Mouse (Mus musculus): ENCODE data around the gene Ush2a. TPM values are rescaled to one million over a fixed set of nuclear protein-coding genes. Genes with fewer than 3 reads are reported as not detected.
A peak's percentile ranks its signal among the peaks of the same experiment; 100 is the strongest.

Ush2a gene
- polyA plus RNA-seq, 2 experiments: 0.01 to 0.11 TPM

DNA sequence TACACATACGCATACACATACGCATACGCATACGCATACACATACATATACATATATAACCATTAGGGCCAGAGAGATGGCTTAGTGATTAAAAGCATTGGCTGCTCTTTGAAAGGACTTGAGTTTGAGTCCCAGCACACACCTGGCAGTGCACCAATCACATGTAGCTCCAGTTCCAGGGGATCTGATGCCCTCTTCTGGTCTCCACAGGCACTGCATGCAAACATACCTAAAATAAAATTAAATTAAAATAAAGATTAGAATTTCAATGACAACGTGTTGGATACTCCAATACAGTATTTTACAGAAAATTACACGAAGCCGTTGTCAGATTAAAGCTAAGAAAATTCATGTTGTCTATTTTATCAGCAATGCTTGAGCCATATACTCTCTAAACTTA lies 336.2 kb downstream of the Ush2a start:
- no peak for DNase-seq (ENCODE audit: low spot score)
- no peak for TF ChIP-seq POLR2A (IDR thresholded peaks at IDR 0.05; ENCODE audit: borderline replicate concordance, extremely low read depth, insufficient read depth, insufficient read length)
- no peak for ATAC-seq (ENCODE audit: low FRiP score, low read depth)
- H3K4me3 ChIP-seq (replicated peaks; ENCODE audit: low read length): no peak overlapping the region
- no peaks in the 10 kb centered on the region for H3K9me3 ChIP-seq (ENCODE audit: control insufficient read depth, low read length)
- H3K4me1 ChIP-seq (ENCODE audit: control insufficient read depth, insufficient read depth, low read length): no peaks in the 10 kb centered on the region
- no peak overlapping the region for H3K9ac ChIP-seq (ENCODE audit: low read depth, low read length, severe bottlenecking)
- H3K27me3 ChIP-seq (ENCODE audit: control insufficient read depth, insufficient read depth, low read length): no peaks in the 10 kb centered on the region
- no peak overlapping the region for H3K27ac ChIP-seq (replicated peaks; ENCODE audit: low read depth, low read length)
- no peak overlapping the region for H3K4me2 ChIP-seq (replicated peaks; ENCODE audit: low read depth, low read length, severe bottlenecking)
- 92% methylated on average over 7 of the region's 7 CpGs for WGBS
- H3K36me3 ChIP-seq (ENCODE audit: control insufficient read depth, insufficient read depth, low read length): no peaks in the 10 kb centered on the region

DNA sequence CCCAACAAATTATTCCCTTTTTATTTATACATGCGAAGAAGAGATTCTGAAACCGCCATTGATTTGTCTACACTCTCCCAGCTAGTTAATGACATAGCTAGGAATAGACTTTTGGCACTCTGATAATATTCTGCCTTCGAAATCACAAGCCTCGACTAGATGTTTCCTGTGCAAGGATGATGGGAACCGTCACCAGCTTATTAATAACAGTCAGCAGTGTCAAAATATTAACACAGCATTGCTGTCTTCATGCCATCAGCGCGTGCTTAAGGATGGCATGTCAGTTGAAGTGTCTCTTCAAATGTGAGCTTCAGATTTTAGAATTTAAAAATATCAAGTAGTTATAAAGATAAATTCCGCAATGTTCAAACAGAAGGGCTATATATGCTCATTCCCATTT lies 337.3 kb downstream of the Ush2a start:
- DNase-seq (ENCODE audit: low spot score) (no peak), ATAC-seq (ENCODE audit: low FRiP score, low read depth) (no peak)
- Histone ChIP-seq H3K4me3 (replicated peaks; ENCODE audit: low read length) (no peak overlapping the region), H3K27me3 (ENCODE audit: control insufficient read depth, insufficient read depth, low read length) (no peaks in the 10 kb centered on the region), H3K9ac (ENCODE audit: low read depth, low read length, severe bottlenecking) (no peak overlapping the region), H3K4me2 (replicated peaks; ENCODE audit: low read depth, low read length, severe bottlenecking) (no peak overlapping the region), H3K36me3 (ENCODE audit: control insufficient read depth, insufficient read depth, low read length) (no peaks in the 10 kb centered on the region), H3K4me1 (ENCODE audit: control insufficient read depth, insufficient read depth, low read length) (no peaks in the 10 kb centered on the region), H3K9me3 (ENCODE audit: control insufficient read depth, low read length) (no peaks in the 10 kb centered on the region), H3K27ac (replicated peaks; ENCODE audit: low read depth, low read length) (no peak overlapping the region)
- TF ChIP-seq POLR2A (IDR thresholded peaks at IDR 0.05; ENCODE audit: borderline replicate concordance, extremely low read depth, insufficient read depth, insufficient read length): no peak
- WGBS: 87% methylated on average over 8 of the region's 8 CpGs

DNA sequence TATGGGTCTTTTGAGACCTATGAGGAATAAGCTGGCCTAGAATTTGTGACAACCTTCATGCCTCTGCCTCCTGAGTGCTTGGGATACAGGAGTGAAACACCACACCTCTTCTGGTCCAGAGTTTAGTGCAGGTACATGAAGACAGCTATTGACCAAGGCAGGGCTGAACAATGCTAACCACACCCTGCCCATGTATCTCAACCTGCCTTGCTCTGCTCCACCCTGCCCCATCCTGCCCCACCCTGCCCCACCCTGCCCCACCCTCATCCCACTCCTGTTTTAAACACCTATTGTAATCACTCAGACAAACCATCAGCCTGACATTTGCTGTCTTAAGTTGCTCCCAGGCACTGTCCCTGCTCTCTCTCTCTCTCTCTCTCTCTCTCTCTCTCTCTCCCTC lies 344.6 kb downstream of the Ush2a start:
- Histone ChIP-seq H3K4me2 (replicated peaks; ENCODE audit: low read depth, low read length, severe bottlenecking) (no peak overlapping the region), H3K4me1 (ENCODE audit: control insufficient read depth, insufficient read depth, low read length) (no peaks in the 10 kb centered on the region), H3K36me3 (ENCODE audit: control insufficient read depth, insufficient read depth, low read length) (no peaks in the 10 kb centered on the region), H3K9ac (ENCODE audit: low read depth, low read length, severe bottlenecking) (no peak overlapping the region), H3K27ac (replicated peaks; ENCODE audit: low read depth, low read length) (no peak overlapping the region), H3K27me3 (ENCODE audit: control insufficient read depth, insufficient read depth, low read length) (no peaks in the 10 kb centered on the region), H3K9me3 (ENCODE audit: control insufficient read depth, low read length) (no peaks in the 10 kb centered on the region), H3K4me3 (replicated peaks; ENCODE audit: low read length) (no peak overlapping the region)
- no peak for DNase-seq (ENCODE audit: low spot score)
- ATAC-seq (ENCODE audit: low FRiP score, low read depth): no peak
- TF ChIP-seq POLR2A (IDR thresholded peaks at IDR 0.05; ENCODE audit: borderline replicate concordance, extremely low read depth, insufficient read depth, insufficient read length): no peak

GRCm38 (mm10) chr1:188616547-188616946 lies 354.7 kb downstream of the Ush2a start:
- no peak overlapping the region for H3K4me3 ChIP-seq (replicated peaks; ENCODE audit: low read length)
- H3K27ac ChIP-seq (replicated peaks; ENCODE audit: low read depth, low read length): no peak overlapping the region
- H3K9ac ChIP-seq (ENCODE audit: low read depth, low read length, severe bottlenecking): no peak overlapping the region
- no peak for DNase-seq (ENCODE audit: low spot score)
- no peaks in the 10 kb centered on the region for H3K4me1 ChIP-seq (ENCODE audit: control insufficient read depth, insufficient read depth, low read length)
- no peak for ATAC-seq (ENCODE audit: low FRiP score, low read depth)
- H3K27me3 ChIP-seq (ENCODE audit: control insufficient read depth, insufficient read depth, low read length): no peaks in the 10 kb centered on the region
- no peaks in the 10 kb centered on the region for H3K9me3 ChIP-seq (ENCODE audit: control insufficient read depth, low read length)
- no peak for TF ChIP-seq POLR2A (IDR thresholded peaks at IDR 0.05; ENCODE audit: borderline replicate concordance, extremely low read depth, insufficient read depth, insufficient read length)
- no peaks in the 10 kb centered on the region for H3K36me3 ChIP-seq (ENCODE audit: control insufficient read depth, insufficient read depth, low read length)
- H3K4me2 ChIP-seq (replicated peaks; ENCODE audit: low read depth, low read length, severe bottlenecking): no peak overlapping the region
- 80% methylated on average over 5 of the region's 5 CpGs for WGBS

- Histone ChIP-seq H3K9me3 (ENCODE audit: control insufficient read depth, low read length) (no peaks in the 10 kb centered on the region), H3K4me1 (ENCODE audit: control insufficient read depth, insufficient read depth, low read length) (no peaks in the 10 kb centered on the region; the same call in 1 of the 2 replicates), H3K27me3 (ENCODE audit: control insufficient read depth, insufficient read depth, low read length) (no peaks in the 10 kb centered on the region), H3K27ac (replicated peaks; ENCODE audit: low read depth, low read length) (no peak overlapping the region), H3K4me2 (replicated peaks; ENCODE audit: low read depth, low read length, severe bottlenecking) (no peak overlapping the region), H3K4me3 (replicated peaks; ENCODE audit: low read length) (no peak overlapping the region), H3K36me3 (ENCODE audit: control insufficient read depth, insufficient read depth, low read length) (no peaks in the 10 kb centered on the region), H3K9ac (ENCODE audit: low read depth, low read length, severe bottlenecking) (no peak overlapping the region)
- no peak for TF ChIP-seq POLR2A (IDR thresholded peaks at IDR 0.05; ENCODE audit: borderline replicate concordance, extremely low read depth, insufficient read depth, insufficient read length)
- no peak for ATAC-seq (ENCODE audit: low FRiP score, low read depth)
- peak; percentile 25 for DNase-seq (ENCODE audit: low spot score)
- 48% methylated on average over 4 of the region's 4 CpGs for WGBS
Measured at GRCm38 (mm10) chr1:188633736-188634135, 371.9 kb downstream of the Ush2a start.

DNA sequence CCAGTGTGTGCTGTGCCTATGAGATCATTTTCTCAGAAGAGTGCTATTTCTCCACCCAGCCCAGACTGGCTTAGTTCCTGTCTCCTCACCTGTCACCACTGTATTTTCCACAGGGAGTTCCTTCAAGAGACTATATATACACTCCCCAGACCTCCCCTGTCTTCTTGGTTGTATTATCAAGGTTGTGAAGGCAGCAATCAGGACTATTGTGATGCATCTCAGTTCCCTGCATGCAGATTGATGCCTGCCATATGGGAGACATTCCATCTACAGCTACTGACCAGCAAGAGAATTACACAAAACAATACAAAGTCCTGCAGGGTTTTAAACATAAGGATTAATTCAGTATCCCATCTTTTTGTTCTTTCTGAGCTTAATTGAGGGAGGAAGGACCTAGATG lies 377.8 kb downstream of the Ush2a start:
- H3K4me1 ChIP-seq (ENCODE audit: control insufficient read depth, insufficient read depth, low read length): no peaks in the 10 kb centered on the region
- no peaks in the 10 kb centered on the region for H3K36me3 ChIP-seq (ENCODE audit: control insufficient read depth, insufficient read depth, low read length)
- H3K27me3 ChIP-seq (ENCODE audit: control insufficient read depth, insufficient read depth, low read length): no peaks in the 10 kb centered on the region
- no peak overlapping the region for H3K4me3 ChIP-seq (replicated peaks; ENCODE audit: low read length)
- no peaks in the 10 kb centered on the region for H3K9me3 ChIP-seq (ENCODE audit: control insufficient read depth, low read length)
- no peak for DNase-seq (ENCODE audit: low spot score)
- TF ChIP-seq POLR2A (IDR thresholded peaks at IDR 0.05; ENCODE audit: borderline replicate concordance, extremely low read depth, insufficient read depth, insufficient read length): no peak
- H3K27ac ChIP-seq (replicated peaks; ENCODE audit: low read depth, low read length): no peak overlapping the region
- no peak overlapping the region for H3K4me2 ChIP-seq (replicated peaks; ENCODE audit: low read depth, low read length, severe bottlenecking)
- H3K9ac ChIP-seq (ENCODE audit: low read depth, low read length, severe bottlenecking): no peak overlapping the region
- ATAC-seq (ENCODE audit: low FRiP score, low read depth): no peak
